Mouse (Mus musculus) CH12.LX (cell line): ENCODE data around the gene Usp25. TPM values are rescaled to one million over a fixed set of nuclear protein-coding genes. Genes with fewer than 3 reads are reported as not detected.

ENCODE experiments used
- DNase-seq: peaks from one replicate; pipeline ENCODE4 v3.0.0-alpha.2; 2013; ENCODE audit errors: extremely low read depth
- H3K27ac ChIP-seq: 2 replicates; pipeline ENCODE4 v1.5.1; 2012; ENCODE audit warnings: low read depth, mild to moderate bottlenecking, control low read depth, moderate library complexity; ENCODE audit not compliant: insufficient read depth
- H3K27me3 ChIP-seq: replicated peaks from 2 replicates; pipeline ENCODE3; 2012; ENCODE audit warnings: inconsistent platforms
- H3K36me3 ChIP-seq, 2 experiments: replicated peaks in 1 of 2; 2 replicates each; pipeline versions ENCODE3 to v1.6.1; 2012; ENCODE audit warnings: inconsistent platforms in 1 of 2, low read length in 1 of 2, mild to moderate bottlenecking in 1 of 2, mixed read lengths in 1 of 2, moderate library complexity in 1 of 2; ENCODE audit not compliant: control insufficient read depth in 1 of 2, insufficient read depth in 1 of 2
- H3K4me1 ChIP-seq, 2 experiments: 2 replicates each; pipeline ENCODE4 v1.6.1; 2012; ENCODE audit warnings: inconsistent platforms in 1 of 2, moderate library complexity in 1 of 2; ENCODE audit not compliant: insufficient read depth in 2 of 2, control insufficient read depth in 1 of 2
- H3K4me2 ChIP-seq: 2 replicates; pipeline ENCODE4 v1.6.1; 2012; ENCODE audit warnings: low read depth, mild to moderate bottlenecking, control low read depth; ENCODE audit not compliant: poor library complexity, insufficient read depth, severe bottlenecking
- H3K4me3 ChIP-seq, 3 experiments: fragments of 150-350 bp in 1 of 3; sonication (generic) in 1 of 3; replicated peaks in 1 of 3; 2 replicates each; pipeline versions ENCODE3 to v1.5.1; 2011 to 2012; ENCODE audit warnings: low read depth in 2 of 3, low read length in 2 of 3, mild to moderate bottlenecking in 2 of 3, moderate library complexity in 2 of 3, control low read depth in 1 of 3, improper control_type of control experiment in 1 of 3, inconsistent platforms in 1 of 3, mixed read lengths in 1 of 3; ENCODE audit not compliant: poor library complexity in 1 of 3
- H3K79me2 ChIP-seq: replicated peaks from 2 replicates; pipeline ENCODE4 v1.6.1; 2012; ENCODE audit warnings: mild to moderate bottlenecking, moderate library complexity; ENCODE audit not compliant: control insufficient read depth, poor library complexity, insufficient read depth, severe bottlenecking; ENCODE audit errors: extremely low read depth
- H3K9ac ChIP-seq: 2 replicates; pipeline ENCODE4 v1.6.1; 2012; ENCODE audit warnings: low read depth, mild to moderate bottlenecking, control low read depth, moderate library complexity; ENCODE audit not compliant: insufficient read depth
- H3K9me3 ChIP-seq: replicated peaks from 2 replicates; pipeline ENCODE3; 2012; ENCODE audit warnings: low read length, inconsistent platforms, mixed read lengths
- CHD1 ChIP-seq: IDR thresholded peaks from 2 replicates; pipeline ENCODE4 v1.6.1; 2012; ENCODE audit warnings: low read depth, low read length, improper control_type of control experiment, inconsistent platforms
- CTCF ChIP-seq, 2 experiments: IDR thresholded peaks in 1 of 2; conservative IDR thresholded peaks in 1 of 2; 2 replicates each; pipeline ENCODE4 v1.5.1; 2011 to 2012; ENCODE audit warnings: low read depth in 2 of 2, low read length in 2 of 2, improper control_type of control experiment in 1 of 2, inconsistent platforms in 1 of 2, mild to moderate bottlenecking in 1 of 2, moderate library complexity in 1 of 2
- EP300 ChIP-seq: IDR thresholded peaks from 2 replicates; pipeline ENCODE4 v1.6.1; 2011; ENCODE audit warnings: low read length, improper control_type of control experiment
- ETS1 ChIP-seq: conservative IDR thresholded peaks from 2 replicates; pipeline ENCODE4 v1.6.1; 2012; ENCODE audit warnings: low read depth, mild to moderate bottlenecking, inconsistent platforms, low read length, improper control_type of control experiment, moderate library complexity
- GABPA ChIP-seq: IDR thresholded peaks from 2 replicates; pipeline ENCODE4 v1.6.1; 2012; ENCODE audit warnings: low read depth, low read length, improper control_type of control experiment, inconsistent platforms; ENCODE audit not compliant: insufficient replicate concordance
- JUN ChIP-seq: IDR thresholded peaks from 2 replicates; pipeline ENCODE4 v1.6.1; 2011; ENCODE audit warnings: low read depth, mild to moderate bottlenecking, low read length, improper control_type of control experiment, moderate library complexity; ENCODE audit not compliant: insufficient read depth
- JUND ChIP-seq: conservative IDR thresholded peaks from 2 replicates; pipeline ENCODE4 v1.6.1; 2011; ENCODE audit warnings: low read depth, low read length, improper control_type of control experiment
- MEF2A ChIP-seq: IDR thresholded peaks from 2 replicates; pipeline ENCODE4 v1.6.1; 2014; ENCODE audit warnings: low read depth, mild to moderate bottlenecking, inconsistent platforms, low read length, improper control_type of control experiment, borderline replicate concordance
- RAD21 ChIP-seq: IDR thresholded peaks from 2 replicates; pipeline ENCODE4 v1.6.1; 2011; ENCODE audit warnings: low read depth, mild to moderate bottlenecking, low read length, improper control_type of control experiment, moderate library complexity
- SMC3 ChIP-seq: IDR thresholded peaks from 2 replicates; pipeline ENCODE4 v1.6.1; 2011; ENCODE audit warnings: low read depth, low read length, improper control_type of control experiment
- TCF12 ChIP-seq: IDR thresholded peaks from 2 replicates; pipeline ENCODE4 v1.6.1; 2014; ENCODE audit warnings: low read depth, mild to moderate bottlenecking, inconsistent platforms, low read length, improper control_type of control experiment
- UBTF ChIP-seq: IDR thresholded peaks from 2 replicates; pipeline ENCODE4 v1.6.1; 2012; ENCODE audit warnings: low read depth, mild to moderate bottlenecking, inconsistent platforms, low read length, improper control_type of control experiment, moderate library complexity
- USF2 ChIP-seq: conservative IDR thresholded peaks from 2 replicates; pipeline ENCODE4 v1.6.1; 2011; ENCODE audit warnings: low read depth, low read length, improper control_type of control experiment
- ZKSCAN1 ChIP-seq: IDR thresholded peaks from 2 replicates; pipeline ENCODE4 v1.6.1; 2012; ENCODE audit warnings: low read depth, inconsistent platforms, low read length, improper control_type of control experiment, borderline replicate concordance
- ZMIZ1 ChIP-seq: IDR thresholded peaks from 2 replicates; pipeline ENCODE4 v1.6.1; 2012; ENCODE audit warnings: low read depth, mild to moderate bottlenecking, inconsistent platforms, low read length, improper control_type of control experiment
- dilution Hi-C: fragments of 300-500 bp; cut with MboI; formaldehyde crosslinking; loops from 2 replicates; pipeline ENCODE4 v1.14.3; 2020; ENCODE audit warnings: low sequenced_read_pairs; ENCODE audit not compliant: extremely low pct_unique_long_range_greater_than_20kb, extremely low pct_ligation_motif_present
- in situ Hi-C: fragments of 300-500 bp; cut with MboI; formaldehyde crosslinking; loops from 3 replicates; pipeline ENCODE4 v1.14.3; 2019; ENCODE audit warnings: low sequenced_read_pairs, low pct_ligation_motif_present, low pct_unique_long_range_greater_than_20kb, mixed read lengths
- polyA plus RNA-seq: library from polyadenylated mRNA; unstranded; fragments of >175 nt; gene quantifications from 2 replicates; pipeline ENCODE4 v1.2.1, GENCODE M21; 2012; ENCODE audit warnings: low read depth; ENCODE audit not compliant: insufficient read length
- total RNA-seq, 2 experiments: library from RNA; depleted of rRNA; stranded (reverse); fragments of 300-350 nt in 1 of 2; fragments of >200 nt in 1 of 2; gene quantifications; 2 replicates each; pipeline ENCODE4 v1.2.3; 2012 to 2014

Gene Usp25
- total and polyA plus RNA-seq, 3 experiments = 30.5 to 42.1 (median 32.5) TPM

GRCm38 (mm10) chr16:77099018-77099869, 85.7 kb downstream of the Usp25 start:
- Histone ChIP-seq H3K4me1 (peaks cover 0 to 3% of the 10 kb centered on the region in 2 experiments; a peak in 1 of 4 replicates), H3K27me3 (no peaks in the 10 kb centered on the region), H3K4me2 (no peak overlapping the region), H3K4me3 (no peak overlapping the region), H3K79me2 (no peaks in the 10 kb centered on the region), H3K9ac (no peak overlapping the region), H3K36me3 (peaks cover 11 to 55% of the 10 kb centered on the region in 2 experiments), H3K9me3 (no peaks in the 10 kb centered on the region), H3K27ac (no peak overlapping the region)
- DNase-seq = peak; percentile 61
- no peak for TF ChIP-seq JUND
- TF ChIP-seq MEF2A = no peak
- no peak for TF ChIP-seq TCF12
- peak; percentile 44; the same call in 1 of the 2 replicates for TF ChIP-seq SMC3
- TF ChIP-seq ETS1 = no peak
- TF ChIP-seq RAD21 = peak; percentile 48
- peak; percentile 67 to 71 for TF ChIP-seq CTCF (conservative IDR thresholded peaks at IDR 0.05 in 1 of 2, IDR thresholded peaks at IDR 0.05 in 1 of 2; ENCODE audit: low read depth in 2 of 2, low read length in 2 of 2)
- dilution Hi-C loops = no loop called here
- in situ Hi-C loops = no loop called here

DNA sequence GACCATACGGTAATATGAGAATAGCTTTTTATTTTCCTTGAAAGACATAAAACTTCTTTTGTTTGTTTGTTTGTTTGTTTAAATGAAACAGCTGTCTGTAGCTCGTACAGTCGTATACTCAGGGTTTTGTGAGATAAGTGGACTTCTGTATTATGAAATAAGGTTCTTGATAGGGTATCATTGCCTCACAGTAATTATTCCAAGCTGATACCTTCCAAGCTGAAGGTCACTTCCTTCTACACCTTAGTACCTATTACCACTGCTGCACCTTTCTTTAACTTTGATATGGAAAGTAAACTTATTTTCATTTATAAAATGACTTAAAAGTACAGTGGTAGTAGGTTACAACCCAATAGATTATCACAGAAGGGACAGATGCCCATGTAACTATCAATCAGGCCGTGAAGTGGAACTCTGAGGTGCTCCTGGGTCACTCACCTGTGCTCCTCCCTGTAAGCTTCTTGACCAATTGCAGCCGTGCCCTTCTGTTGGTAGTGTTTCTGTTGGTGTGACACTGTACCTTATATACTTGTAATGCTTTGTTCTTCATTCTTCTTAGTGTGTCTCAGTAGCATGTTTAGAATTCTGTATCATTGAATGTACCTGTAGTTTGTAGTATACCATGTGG, 90.2 kb downstream of the Usp25 start:
- no peak for DNase-seq
- H3K36me3 ChIP-seq = peaks cover 3 to 38% of the 10 kb centered on the region in 2 experiments
- H3K4me3 ChIP-seq = no peak overlapping the region
- H3K9ac ChIP-seq = no peak overlapping the region
- H3K79me2 ChIP-seq = no peaks in the 10 kb centered on the region
- no peak overlapping the region for H3K4me2 ChIP-seq
- H3K4me1 ChIP-seq = no peaks in the 10 kb centered on the region
- dilution Hi-C loops = no loop called here
- no peaks in the 10 kb centered on the region for H3K9me3 ChIP-seq
- no peak overlapping the region for H3K27ac ChIP-seq
- in situ Hi-C loops = no loop called here
- H3K27me3 ChIP-seq = no peaks in the 10 kb centered on the region
- TF ChIP-seq ETS1 (no peak), EP300 (no peak), ZKSCAN1 (no peak), ZMIZ1 (no peak), GABPA (no peak), CHD1 (no peak), JUN (no peak), CTCF (conservative IDR thresholded peaks at IDR 0.05 in 1 of 2, IDR thresholded peaks at IDR 0.05 in 1 of 2; ENCODE audit: low read depth in 2 of 2, low read length in 2 of 2) (no peak), USF2 (no peak), UBTF (no peak)
